Mouse (Mus musculus) lung, adult 2 months (tissue): ENCODE measurements around the gene Gal3st2.

Experiments used
- CTCF ChIP-seq: fragments of 200-500 bp; IDR thresholded peaks from 2 replicates; pipeline ENCODE4 v1.5.1; 2011; ENCODE audit warnings: mild to moderate bottlenecking, low read length, control low read depth; ENCODE audit not compliant: insufficient read depth
- POLR2A ChIP-seq: fragments of 200-500 bp; IDR thresholded peaks from 2 replicates; pipeline ENCODE4 v1.6.1; 2011; ENCODE audit warnings: low read depth, mild to moderate bottlenecking, control low read depth, low read length, borderline replicate concordance; ENCODE audit errors: extremely low read depth

GRCm38 (mm10) chr1:93857991-93858390 is 3.1 kb upstream of the Gal3st2 start:
- TF ChIP-seq CTCF (no peak), POLR2A (no peak)
